ENCODE assay signal across 2 mouse cellular contexts in the genomic region with DNA sequence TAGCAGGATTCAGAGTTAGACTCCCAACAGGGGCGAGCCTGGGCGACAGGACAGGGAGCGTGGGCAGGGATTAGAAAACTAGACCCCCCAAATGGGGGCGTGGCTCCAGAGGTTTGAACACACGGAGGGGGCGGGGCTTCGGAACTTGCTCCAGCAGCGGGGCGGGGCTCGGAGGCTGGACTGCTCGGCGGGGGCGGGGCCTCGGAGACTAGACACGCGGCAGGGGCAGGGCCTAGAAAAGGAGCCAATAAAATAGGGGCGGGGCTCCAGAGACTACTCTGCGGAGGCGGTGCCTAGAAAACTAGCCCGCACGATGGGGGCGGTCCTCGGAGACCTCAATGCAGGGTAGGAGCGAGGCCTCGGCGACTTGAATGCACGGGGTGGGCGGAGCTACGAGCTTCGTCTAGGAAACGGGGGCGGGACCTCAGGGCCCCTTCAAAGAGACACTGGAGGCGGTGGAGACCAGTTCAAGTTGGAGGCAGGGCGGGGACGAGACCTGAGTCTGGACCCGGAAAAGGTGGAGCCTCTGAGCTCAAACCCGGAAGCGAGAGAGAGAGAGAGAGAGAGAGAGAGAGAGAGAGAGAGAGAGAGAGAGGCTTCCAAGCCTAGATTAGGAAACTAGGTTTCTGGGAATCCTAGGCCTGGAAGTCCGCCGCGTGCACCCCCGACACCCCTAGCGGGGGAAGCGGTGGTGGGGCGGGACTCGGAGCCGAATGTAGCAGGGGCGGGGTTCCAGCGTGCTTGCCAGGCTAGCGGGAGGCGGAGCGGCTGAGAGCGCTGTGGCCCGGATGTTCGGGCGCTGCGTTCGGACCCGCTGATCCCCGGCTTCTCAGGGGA.
TF ChIP-seq lines count a peak whose summit lies in the region.

L3hypdh (minus strand) TSS at position 111 of the 837 bp plus-strand sequence.
Jkamp (plus strand) TSS at position 261 of the 837 bp plus-strand sequence.

TF ChIP-seq in C2C12, 6 proteins besides CTCF, POLR2A, EP300 and RAD21 (continued from another document):
- TF ChIP-seq CEBPB (IDR thresholded peaks at IDR 0.05; ENCODE audit: low read depth) (no peak), USF1 (IDR thresholded peaks at IDR 0.05; ENCODE audit: low read depth) (no peak), MYOG (IDR thresholded peaks at IDR 0.05; ENCODE audit: control insufficient read depth, extremely low read depth, insufficient read length) (no peak), FOSL1 (IDR thresholded peaks at IDR 0.05; ENCODE audit: insufficient read depth, low read length, poor library complexity, severe bottlenecking) (no peak), MAX (IDR thresholded peaks at IDR 0.05) (no peak)
TF ChIP-seq in C2C12: peak in this region for 0.

TF ChIP-seq in myocyte, 11 proteins besides CTCF, POLR2A, EP300 and RAD21 (continued from another document):
- TF ChIP-seq MYOD1 (IDR thresholded peaks at IDR 0.05; ENCODE audit: control insufficient read depth in 1 of 3, insufficient read length in 2 of 3, low read depth in 2 of 3) (no peak), E2F4 (IDR thresholded peaks at IDR 0.05; ENCODE audit: insufficient read depth) (no peak), MAX (IDR thresholded peaks at IDR 0.05; ENCODE audit: low read depth) (no peak), MYOG (IDR thresholded peaks at IDR 0.05; ENCODE audit: control insufficient read depth in 1 of 3, insufficient read depth in 1 of 3, insufficient read length in 2 of 3, low read depth in 2 of 3) (no peak), USF1 (IDR thresholded peaks at IDR 0.05; ENCODE audit: low read depth) (no peak), TCF3 (IDR thresholded peaks at IDR 0.05; ENCODE audit: insufficient read length, low read depth) (no peak), TCF12 (IDR thresholded peaks at IDR 0.05; ENCODE audit: insufficient read depth, poor library complexity, severe bottlenecking) (no peak), POLR2AphosphoS2 (IDR thresholded peaks at IDR 0.05; ENCODE audit: insufficient read length, low read depth) (peak; percentile 58), SRF (IDR thresholded peaks at IDR 0.05; ENCODE audit: control insufficient read depth, insufficient read length, low read depth) (peak; percentile 38), REST (IDR thresholded peaks at IDR 0.05; ENCODE audit: insufficient read depth, insufficient read length) (no peak)
